Mouse (Mus musculus): ENCODE measurements around the gene Snrnp35.
A peak's percentile ranks its signal among the peaks of the same experiment; 100 is the strongest.
"Not testable (repeated sequence)": the region's sequence is repeated elsewhere in the genome, so short reads cannot be mapped to it uniquely, and the experiment has no call there.

The Snrnp35 gene

DNA sequence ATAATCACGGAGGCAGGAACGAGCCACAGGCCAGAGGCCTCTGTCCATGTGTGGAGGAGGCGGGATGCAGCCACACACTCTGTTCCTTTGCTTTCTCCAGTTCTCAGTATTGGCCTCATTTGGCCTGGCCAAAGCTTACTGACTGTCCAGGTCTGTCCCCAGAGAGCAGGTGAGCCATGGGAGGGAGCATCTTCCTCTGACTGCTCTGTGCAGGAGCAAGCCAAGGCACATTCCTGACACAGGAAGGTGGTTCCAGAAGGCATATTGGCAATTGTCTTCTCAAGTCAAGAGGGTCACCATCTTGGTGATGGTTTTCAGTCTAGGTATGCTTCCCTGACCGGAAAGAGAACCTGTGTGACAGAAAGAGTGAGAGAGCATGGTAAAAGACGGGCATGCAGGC, 19.5 kb upstream of the Snrnp35 start:
- no peak for DNase-seq

DNA sequence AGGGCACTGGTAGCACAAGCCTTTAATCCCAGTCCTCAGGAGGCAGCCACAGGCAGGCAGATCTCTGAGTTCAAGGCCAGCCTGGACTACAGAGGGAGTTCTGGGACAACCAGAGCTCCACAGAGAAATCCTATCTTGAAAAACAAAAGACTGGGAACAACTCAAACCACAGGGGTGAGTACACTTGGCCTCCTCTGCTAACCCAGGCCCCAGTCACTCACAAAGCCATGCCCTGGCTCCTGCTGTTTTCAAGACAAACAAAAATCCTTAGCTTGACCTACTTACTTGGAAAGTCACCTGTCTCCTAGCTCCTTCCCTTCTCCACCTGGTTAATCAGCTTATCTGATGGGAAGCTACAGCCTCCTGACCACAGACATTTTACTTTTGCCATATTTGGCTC, 18.0 kb upstream of the Snrnp35 start:
- DNase-seq, result no peak

DNA sequence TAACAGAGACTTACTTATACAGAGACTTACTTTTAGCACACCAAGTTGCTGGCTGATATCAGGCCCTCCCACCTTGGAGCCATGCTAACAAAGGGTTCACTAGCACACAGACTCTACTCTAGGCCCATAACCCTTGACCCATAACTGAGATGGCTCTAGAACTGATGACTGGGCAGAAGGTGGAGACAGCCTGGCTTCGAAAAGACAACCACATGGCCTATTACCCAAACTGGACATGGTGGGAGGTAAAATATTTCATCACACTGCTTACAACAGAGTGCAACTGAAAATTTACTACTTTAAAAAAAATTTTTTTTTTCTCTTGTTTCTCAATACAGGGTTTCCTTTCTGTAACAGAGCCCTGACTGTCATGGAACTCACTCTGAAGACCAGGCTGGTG, 15.2 kb upstream of the Snrnp35 start:
- no peak for DNase-seq

DNA sequence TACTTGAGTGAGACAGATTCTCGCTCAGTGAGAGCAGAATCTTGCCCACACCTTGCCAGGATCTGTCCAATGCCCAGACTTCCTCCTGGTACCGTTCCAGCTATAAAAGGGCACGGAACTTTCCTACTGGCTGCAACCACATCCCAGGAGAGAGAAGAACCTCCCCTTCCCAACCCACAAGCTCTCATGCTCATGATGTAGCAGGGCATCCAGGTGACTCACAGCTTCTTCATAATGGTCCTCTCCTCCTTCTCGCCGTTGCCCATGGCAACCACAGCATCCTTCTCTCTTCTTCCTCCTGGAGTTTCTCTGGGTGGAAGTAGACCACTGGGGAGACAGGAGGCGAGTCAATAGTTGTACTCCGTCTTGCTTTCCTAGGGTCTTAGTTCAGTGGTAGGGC, 14.6 kb upstream of the Snrnp35 start:
- DNase-seq, result no peak

DNA sequence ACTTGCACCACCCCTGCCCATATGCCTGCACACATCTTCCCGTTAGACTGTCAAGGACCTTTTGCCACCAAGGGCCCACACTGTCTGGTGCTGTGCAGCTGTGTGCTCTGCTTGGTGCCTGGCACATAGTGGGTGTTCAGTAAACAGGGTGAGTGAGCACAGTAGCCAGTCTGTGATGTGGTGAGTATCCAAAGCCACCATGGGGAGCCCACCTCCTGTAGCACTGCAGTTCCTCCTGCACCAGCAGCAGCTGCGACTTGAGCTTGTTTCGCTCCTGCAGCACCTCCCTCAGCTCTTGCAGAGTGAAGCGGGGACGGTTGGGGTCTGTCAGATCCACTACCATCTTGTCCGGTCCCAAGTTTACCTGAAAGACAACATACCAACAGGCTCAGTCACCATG, 13.4 kb upstream of the Snrnp35 start:
- DNase-seq, result no peak

DNA sequence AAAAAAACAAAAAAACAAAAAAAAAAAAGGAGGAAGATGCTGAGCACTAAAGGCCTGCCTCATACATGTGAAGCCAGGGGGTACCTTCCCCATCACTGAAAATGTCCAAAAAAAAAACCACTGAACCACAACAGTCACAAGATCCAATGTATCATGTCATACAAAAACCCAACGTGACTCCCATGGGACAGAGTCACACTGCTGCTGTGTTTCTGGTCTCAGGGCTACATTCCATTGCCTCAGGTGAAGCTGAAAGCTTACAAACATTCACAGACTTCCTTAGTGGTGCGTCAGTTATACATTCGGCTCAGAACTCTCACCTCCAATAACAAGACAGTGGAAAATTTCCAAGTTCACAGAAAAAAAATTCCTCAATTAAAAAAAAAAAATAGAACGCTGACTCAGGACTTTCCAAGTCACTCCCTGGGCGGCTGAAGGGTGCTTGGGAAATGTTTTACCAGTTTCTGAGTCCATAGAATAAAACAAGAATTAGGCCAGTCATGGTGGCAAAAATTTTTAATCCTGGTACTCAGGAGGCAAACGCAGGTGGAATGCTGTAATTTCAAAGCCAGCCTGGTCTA, 12.3 kb upstream of the Snrnp35 start:
- no peak for DNase-seq

DNA sequence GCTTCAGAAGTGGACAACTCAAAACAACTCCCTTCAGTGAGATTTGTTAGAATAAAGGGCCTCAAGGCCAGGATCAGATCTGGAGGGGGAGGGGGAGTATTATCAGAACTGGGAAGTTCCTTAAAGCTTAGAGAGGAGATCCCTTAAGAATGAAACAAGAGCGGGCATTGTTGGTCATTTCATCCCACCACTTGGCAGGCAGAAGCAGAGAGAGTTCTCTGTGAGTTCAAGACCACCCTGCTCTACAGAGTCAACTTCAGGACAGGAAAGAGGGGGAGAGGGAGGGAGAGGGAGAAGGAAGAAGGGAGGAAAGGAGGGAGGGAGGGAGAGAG, 4.1 kb upstream of the Snrnp35 start:
- no peak for DNase-seq

DNA sequence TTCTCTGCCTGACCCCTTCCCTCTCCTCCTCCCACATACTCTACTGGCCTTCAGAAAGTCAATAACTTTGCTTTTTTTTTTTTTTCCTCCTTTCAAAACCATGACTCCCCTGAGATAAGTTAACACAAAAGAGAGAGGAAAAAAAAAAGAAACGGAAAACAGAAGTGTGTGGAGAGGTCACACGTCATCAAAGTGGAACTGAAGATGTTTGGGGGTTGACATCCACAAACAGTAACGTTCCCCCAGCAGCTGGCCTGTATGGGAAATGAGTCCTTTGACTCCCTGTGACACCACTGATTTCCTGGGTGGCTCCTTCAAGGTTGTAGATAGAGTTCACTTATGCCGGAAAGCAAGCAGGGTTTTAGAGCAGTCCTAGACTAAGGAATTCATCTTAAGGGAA, 2.8 kb upstream of the Snrnp35 start:
- no peak for DNase-seq

DNA sequence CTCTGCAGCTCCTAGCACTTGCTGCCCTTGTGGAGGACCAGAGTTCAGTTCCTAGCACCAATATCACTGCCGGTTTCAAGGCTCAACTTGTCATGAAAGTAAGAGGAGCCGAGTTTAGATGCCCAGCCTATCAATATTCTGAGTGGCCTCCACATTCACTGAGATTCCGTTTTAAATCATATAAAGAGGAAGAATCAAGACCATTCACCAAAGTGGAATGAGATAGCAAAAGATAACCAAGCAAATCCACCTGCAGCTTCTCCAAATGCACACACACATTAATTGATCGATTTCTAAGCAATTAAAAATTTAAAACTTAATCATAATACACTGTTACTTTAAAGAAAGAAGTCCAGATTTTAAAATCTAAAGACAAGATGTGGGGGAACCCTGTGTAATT, 1.2 kb upstream of the Snrnp35 start:
- DNase-seq, result no peak

DNA sequence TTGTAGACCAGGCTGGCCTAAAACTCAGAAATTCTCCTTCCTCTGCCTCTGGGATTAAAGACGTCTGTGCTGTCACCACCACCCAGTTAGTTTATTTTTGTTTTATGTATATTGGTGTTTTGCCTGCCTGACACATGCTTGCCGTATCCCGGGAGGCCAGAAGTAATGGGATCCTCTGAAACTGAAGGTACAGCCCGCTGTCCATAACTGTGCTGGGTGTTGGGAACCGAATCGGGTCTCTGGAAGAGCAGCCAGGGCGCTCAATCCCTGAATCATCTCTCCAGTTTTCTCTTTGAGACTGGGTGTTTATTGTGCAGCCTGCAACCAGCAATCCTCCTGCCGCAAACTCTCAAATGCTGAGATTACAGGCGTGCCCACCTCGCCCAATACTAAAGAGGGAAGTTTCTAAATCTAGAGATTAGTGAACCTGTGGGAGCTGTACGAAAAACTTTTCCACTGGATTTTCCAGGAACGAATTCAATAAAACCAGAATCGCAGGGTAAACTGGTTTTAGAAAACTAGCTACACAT, 433 bp upstream of the Snrnp35 start:
- DNase-seq, result peak in 1 of 2 experiments; percentile 55

DNA sequence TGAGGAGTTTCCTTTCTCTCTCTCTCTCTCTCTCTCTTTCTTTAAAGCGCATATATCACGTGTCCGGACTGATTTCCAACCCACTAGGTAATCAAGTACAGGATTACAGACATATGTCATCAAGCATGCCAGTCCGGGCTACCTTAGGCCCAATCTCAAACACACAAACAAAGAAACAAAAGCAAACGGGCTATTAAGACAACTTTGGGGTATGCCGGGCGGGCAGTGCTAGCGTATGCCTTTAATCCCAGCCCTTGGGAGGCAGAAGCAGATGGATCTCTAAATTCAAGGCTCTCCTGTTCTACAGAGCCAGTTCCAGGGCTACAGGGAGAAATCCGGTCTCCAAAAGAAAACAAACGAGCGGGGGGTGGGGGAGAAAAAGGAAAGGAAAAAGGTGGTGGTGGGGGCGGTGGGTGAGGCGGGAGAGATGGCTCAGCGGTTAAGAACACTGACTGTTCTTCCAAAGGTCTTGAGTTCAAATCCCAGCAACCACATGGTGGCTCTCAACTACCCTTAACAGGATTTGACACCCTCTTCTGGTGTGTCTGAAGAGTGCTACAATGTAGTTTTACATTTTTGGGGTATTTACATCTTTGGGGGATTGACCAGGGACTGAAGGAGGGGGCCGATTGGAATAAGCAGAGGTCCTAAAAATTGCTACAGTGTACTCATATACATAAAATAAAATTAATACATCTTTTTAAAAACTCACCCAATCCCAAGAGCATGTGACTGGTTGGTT, 892 bp downstream of the Snrnp35 start:
- peak in 1 of 2 experiments; percentile 29 for DNase-seq

DNA sequence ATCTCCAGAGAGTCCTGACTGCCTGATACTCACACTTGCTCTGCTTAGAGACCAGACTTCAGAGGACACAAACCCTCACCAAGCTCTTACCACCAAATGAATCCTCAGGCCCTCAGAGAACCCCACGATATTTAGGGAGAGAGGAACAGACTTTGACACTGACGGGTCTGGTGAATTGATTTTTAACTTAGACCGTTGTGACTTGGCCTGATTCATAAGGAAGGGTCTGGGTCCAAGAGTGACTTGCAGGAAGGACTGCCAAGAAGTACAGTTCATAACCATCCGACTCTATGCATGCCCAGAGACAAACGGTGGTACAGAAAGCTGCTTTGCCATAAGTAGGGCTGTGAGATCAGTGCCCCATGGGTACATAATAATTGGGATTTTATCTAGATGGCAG, 2.7 kb downstream of the Snrnp35 start:
- DNase-seq, result no peak

DNA sequence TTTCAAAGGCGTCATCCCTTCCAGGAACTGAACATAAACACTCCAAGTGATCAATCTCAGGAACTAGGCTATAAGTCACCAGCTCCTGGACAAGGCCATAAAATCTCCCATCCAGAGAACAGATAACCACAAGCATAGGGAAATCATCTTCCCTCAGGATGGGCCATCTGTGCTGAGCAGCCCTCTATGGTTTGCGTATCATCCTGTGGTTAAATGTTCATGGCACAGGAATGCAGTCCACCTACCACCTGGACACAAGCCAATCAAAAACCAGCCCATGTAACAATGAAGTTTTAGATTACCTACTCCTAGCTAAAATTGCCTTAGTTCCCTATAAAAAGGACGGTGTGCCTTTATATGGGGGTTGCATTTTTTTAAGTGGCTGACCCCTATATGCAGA, 6.0 kb downstream of the Snrnp35 start:
- DNase-seq, result no peak

DNA sequence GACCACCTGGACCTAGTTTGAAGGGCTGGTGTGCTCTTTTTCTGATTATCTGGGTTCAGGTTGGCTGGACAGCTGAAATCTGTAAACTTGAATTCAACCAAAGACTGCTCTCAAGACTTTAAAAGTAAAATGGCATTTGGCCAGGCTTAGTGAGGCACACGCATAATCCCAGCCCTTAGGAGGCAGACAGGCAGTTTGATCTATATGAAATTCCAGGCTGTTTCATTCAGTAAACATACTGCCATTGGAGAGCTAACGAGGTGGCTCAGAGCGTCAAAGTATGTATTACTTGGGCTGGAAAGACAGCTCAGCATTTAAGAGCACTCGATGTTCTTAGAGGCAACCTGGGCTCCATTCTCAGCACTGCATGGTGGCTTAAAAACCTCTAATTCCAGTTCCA, 8.8 kb downstream of the Snrnp35 start:
- DNase-seq, result no peak

DNA sequence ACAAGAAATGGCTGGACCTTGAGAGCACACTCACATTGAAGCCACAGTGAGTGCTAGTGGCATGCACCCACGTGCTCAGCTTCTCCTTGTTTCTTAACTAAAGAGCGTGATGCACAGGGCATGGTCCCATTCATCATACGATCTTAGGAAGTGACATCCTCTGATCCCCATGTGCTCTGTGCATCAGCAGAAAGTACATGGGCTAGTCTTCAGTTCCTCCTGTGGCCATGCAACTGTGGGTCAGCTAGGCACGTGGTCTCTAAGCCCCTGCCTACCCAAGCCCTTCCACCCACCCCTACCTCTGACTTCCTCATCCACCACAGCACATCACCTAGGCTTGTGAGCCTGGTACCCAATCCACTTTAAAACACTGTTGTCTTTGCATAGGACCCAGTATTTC, 9.7 kb downstream of the Snrnp35 start:
- no peak for DNase-seq

DNA sequence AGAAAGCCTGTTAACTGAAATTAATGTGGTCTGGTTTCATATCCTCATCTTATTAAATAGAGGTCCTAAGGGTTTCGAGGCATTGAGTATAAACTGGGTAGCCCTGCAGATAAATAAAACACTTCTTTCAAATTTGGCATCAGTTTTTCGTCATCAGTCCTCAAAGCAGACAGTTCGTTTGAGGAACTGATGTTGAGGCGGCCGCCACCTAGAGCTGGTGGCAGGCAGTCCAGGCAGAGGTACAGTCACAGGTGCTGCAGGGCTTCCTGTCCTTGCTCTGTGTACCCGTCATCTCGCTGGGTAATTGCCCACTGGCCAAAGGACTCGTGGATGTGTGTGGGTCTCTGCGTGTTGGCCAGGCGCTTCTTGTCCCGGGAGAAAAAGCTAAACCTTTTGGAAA, 10.5 kb downstream of the Snrnp35 start:
- no peak for DNase-seq

DNA sequence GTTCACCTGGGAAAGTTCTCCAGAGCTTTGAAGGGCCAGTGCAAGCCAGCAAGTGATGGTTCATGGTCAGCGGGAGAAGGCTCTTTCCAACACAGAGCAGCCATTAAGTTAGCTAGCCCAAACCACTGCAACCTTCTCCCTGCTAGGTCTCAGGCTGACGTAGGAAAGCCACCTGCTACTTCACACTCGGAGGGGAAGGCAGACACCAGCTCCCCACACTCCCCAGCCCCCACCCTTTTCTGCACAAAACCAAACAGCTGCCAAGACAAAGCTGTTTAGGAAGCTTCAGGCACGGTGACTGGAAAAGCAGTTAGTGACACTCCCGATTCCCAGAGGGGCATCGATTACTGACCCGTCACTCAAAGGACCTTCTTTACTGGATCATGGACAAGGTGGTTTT, 12.6 kb downstream of the Snrnp35 start:
- no peak for DNase-seq

DNA sequence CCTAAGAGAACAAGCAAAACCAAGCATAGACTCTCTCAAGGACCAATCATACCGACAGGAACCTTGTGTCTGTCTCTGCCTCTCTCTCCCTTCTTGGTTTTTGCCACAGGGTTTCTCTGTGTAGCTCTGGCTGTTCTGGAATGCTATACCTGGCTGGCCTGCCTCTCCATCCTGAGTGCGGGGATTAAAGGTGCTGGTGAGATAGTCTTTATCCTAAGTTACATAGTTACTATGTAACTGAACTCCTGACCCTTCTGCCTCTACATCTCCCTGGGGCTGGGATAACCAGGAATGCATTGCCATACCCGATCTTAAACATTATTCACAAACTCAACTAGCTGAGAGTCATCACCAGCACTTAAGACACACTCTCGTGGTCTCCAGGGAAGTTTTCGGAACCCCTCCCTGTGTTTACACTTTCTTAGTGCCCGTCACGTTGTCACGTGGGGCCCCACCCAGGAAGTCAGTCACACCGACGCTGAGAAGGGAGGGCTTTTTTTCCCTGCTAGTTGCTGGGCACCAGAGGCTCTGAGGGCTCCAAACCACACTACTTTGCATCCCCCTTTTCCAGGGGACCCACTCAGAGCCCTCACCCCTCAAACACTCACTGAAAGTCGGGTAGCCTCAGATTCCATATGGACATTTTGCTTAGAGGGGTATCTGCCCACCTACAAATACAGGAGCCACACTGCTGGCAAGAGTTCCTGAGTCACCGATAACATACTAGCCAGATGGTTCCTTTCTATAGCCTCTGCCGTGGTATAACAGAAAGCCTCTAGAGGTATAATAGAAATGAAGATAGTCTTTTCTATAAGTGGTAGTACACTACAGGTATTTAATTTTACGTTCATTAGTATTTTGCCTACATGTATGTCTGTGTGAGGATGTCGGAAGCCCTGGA, 13.9 kb downstream of the Snrnp35 start:
- no peak for DNase-seq

DNA sequence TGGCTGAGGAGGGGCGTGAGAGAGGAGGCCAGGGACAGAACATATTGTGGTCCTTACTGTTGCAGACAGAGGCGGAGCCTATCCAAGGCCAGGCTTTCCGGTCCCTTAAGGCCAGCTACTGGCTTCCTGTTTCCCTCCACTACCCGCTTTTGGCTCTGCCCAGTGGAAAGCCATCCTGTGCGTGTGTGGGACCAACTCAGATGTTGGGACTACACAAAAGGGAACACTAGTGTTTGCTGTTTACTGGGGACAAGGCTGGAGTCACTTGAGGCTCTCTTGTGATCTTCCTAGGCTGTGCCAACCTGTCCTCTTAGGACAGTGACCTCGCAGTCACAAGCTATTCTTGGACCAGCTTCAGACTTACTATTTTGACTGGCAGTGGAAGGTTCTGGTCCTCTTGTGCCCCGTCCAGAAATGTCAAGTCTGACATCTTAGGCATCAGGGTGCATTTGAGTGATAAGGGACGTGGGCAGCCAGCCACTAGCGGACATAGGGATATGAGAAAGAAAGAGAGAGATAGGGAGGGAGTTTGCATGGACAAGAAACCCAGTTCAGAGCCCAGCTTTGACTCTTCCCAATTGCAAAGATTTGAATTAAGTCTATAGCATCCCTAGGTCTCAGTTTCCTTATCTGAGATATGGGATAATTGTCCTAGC, 15.4 kb downstream of the Snrnp35 start:
- no peak for DNase-seq

DNA sequence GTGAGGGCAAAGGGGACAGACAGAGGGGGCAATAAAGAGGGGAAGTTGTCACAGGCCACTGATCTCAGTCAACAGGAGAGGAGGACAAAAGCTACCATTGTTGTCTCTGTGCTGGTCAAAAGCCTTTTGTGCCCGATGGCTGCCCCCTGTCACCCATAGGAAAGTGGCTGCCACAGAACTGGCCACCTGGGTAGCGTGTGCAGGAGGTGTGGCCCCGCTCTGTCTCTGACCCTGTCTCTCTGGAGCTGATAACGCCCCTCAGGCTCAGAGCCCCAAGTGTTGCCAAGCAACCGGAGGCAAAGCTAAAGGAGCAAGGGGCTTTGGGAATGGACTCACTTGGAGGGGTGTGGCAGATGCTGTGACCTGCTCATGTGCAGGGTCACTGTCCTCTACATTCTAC, 16.1 kb downstream of the Snrnp35 start:
- no peak for DNase-seq

DNA sequence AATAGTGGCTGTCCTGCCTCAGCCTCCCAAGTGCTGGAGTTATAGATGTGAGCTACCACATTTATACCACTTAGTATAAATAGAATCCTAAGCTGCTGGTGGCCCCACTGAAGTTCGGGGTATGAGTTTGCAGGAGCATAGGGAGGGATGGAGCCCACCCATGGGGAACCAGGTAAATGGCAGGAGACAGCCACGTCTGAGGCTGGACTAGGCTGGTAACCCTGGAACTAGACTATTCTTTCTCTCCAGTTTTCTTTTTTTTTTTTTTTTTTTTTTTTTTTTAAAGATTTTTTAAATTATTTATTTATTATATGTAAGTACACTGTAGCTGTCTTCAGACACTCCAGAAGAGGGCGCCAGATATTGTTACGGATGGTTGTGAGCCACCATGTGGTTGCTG, 17.1 kb downstream of the Snrnp35 start:
- not testable (repeated sequence) for DNase-seq

DNA sequence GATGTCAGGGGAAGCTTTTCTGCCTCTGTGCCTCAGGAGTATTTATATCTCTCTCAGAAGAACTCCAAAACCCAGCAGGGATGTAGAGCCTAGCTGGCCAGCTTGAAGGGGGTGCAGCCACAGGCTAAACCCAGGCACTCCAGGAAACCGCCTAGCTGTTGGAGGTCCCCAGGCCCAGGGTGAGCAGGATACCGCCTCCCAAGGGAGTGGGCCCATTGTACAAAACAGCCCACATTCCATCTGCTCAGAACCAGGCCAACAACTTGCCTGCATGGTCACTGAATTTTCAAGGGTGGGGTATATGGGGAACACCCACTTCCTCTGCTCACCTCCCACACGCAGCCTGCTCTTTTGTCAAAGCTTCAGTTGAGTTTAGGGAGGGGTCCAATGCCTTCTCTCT, 17.6 kb downstream of the Snrnp35 start:
- no peak for DNase-seq

DNA sequence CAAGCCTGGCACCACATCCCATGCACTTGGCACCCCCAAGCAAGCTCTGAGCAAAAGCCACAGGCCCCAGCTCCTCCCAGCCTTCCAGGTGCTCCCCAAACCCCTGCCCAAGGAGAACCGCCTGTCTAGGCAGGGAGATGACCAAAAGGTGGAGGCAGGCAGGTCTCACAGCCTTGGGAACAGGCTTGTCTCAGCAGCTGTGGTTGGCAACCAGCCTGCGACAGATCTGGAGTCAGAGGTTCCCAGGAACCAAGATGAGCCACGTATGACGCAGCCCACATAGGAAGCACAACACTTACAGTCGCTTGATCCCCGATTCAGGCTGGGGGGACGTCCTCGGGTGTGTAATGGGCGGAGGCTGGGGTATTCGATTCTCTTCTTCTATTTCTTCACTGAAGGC, 18.6 kb downstream of the Snrnp35 start:
- no peak for DNase-seq

All from cerebellum, postnatal 14 days (tissue).